Mouse (Mus musculus) neutrophil, adult 5-6 weeks (primary cell): ENCODE measurements around the gene Tsen34. TPM values are rescaled to one million over a fixed set of nuclear protein-coding genes. Genes with fewer than 3 reads are reported as not detected.
"Not testable (repeated sequence)": the region's sequence is repeated elsewhere in the genome, so short reads cannot be mapped to it uniquely, and the experiment has no call there.

Experiments used
- ATAC-seq: fragments of 151-379, 151-347 bp; 2 replicates; pipeline ENCODE4 v1.8.0; 2017; ENCODE audit warnings: mild to moderate bottlenecking, moderate TSS enrichment; ENCODE audit not compliant: insufficient number of reproducible peaks, poor library complexity, low FRiP score, severe bottlenecking; ENCODE audit errors: extremely low read depth
- total RNA-seq: library from RNA; stranded (forward); fragments of 200-1000 nt; gene quantifications from 2 replicates; pipeline ENCODE4 v1.2.3, GENCODE M21; 2017

Tsen34 gene
- total RNA-seq, 1 experiment from 2014 or later: 26.5 TPM

DNA sequence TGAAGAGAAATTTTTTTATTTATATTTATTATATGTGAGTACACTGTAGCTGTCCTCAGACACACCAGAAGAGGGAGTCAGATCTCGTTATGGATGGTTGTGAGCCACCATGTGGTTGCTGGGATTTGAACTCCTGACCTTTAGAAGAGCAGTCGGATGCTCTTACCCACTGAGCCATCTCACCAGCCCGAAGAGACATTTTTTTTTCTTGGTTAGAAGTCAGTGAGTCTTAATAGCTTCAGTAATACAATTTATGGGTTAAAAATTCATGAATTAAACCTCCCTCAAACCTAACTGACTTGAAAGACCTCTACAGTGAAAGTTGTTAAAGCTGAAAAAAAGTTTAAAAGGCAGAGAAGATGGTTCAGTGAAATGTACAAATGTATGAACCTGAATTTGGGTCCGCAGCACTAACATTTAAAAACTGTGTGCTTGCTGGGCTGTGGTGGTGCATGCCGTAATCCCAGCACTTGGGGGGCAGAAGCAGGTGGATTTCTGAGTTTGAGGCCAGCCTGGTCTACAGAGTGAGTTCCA, 15.9 kb downstream of the Tsen34 start:
- not testable (repeated sequence) for ATAC-seq

GRCm38 (mm10) chr7:3709000-3709399, 16.3 kb downstream of the Tsen34 start:
- no peak for ATAC-seq

DNA sequence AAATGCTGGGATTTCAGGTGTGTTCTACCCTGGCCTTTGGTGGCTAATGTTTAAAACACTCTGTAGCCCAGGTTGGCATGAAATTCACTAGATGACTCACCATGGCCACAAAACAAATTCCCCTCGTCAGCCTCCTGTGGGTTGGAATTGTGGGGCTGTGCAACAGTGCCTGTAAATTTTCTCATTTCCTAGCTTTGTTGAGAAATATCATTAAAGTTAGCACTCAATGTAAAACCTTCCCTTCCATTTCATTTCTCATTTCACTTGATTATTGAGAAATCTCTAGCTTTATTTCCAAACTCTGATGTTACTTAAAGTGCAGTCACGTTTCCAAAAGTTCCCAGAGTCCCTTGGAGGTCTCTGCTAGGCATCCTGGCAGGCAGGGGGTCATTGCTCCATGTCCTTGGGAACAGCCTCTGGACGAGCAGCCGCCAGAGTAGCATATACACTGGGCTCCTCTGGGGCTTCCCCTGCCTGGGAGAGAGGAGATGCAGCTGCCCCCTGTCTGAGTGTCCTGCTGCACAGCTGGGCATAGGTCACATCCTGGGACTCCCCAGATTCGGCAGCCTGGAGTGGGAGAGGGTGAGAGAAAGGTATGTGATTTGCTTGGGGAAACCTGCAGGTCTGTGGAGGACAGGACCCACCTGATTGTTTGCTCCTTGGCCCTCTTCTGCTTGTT, 19.7 kb downstream of the Tsen34 start:
- no peak for ATAC-seq

- no peak for ATAC-seq
Measured at GRCm38 (mm10) chr7:3715249-3715648, 22.6 kb downstream of the Tsen34 start.

DNA sequence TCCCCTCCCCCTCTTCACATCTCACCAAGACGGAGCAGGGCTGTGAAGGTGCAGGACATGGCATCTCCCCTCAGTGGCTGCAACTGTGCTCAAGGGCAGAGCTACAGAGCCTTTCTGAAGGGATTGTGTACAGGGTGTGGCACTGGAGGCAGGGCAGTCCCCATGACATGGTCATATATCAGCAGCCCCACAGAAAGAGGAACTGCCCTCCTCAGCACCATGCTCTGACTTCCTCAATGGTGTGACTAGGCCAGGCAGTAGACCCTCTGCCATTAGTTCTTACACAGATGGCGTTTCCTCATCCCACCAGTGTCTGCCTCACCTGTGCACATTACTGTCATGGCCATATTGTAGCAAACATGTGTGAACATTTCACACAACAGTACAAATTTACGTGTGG, 27.6 kb downstream of the Tsen34 start, which contains the start of gene Pirb:
Gene Pirb, minus strand, starts transcription at position 124 of the 400 bp plus-strand sequence.
- ATAC-seq: peak; percentile 63; the same call in 1 of the 2 replicates

- ATAC-seq: peak; percentile 64
Measured at GRCm38 (mm10) chr7:3725459-3725858, 32.8 kb downstream of the Tsen34 start.

DNA sequence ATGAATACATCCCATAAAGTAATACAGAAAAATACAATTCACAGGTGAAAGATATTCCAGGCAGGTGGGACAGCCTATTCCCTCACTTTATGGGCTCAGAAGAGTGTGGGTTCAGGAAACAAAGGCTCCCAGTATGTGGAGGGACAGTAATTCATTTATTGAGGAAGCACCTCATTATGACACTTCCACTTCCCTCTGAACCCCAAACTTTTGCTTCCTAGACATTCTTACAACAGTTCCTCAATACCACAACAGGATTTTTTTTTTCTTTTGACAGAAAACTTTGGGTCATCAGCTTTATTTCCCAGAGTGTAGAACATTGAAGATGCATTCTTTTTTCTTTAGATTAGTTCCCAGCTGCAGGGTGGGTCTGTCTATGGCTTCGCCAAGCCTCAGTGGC, 40.0 kb downstream of the Tsen34 start:
- ATAC-seq: not testable (repeated sequence)

Other genes starting within 250 kb of the Tsen34 start
- 50.3 and 60.8 TPM in 2 replicates for gene Tarm1, start 190.2 kb upstream of the Tsen34 start, total RNA-seq
- gene Oscar, start 76.7 kb upstream of the Tsen34 start, total RNA-seq: not detected in 2 replicates
- 171 TPM in 2 replicates for gene Ndufa3, start 75.5 kb upstream of the Tsen34 start, total RNA-seq
- gene Tfpt, start 62.9 kb upstream of the Tsen34 start, total RNA-seq: 28.5 and 53.9 TPM in 2 replicates
- gene Prpf31, start 62.9 kb upstream of the Tsen34 start, total RNA-seq: 34.4 and 49.0 TPM in 2 replicates
- gene Cnot3, start 47.6 kb upstream of the Tsen34 start, total RNA-seq: 55.9 TPM in 2 replicates
- gene Leng1, start 27.0 kb upstream of the Tsen34 start, total RNA-seq: 11.9 and 12.8 TPM in 2 replicates
- gene Tmc4, start 15.3 kb upstream of the Tsen34 start, total RNA-seq: 51.9 and 60.2 TPM in 2 replicates
- gene Mboat7, start 660 bp downstream of the Tsen34 start, total RNA-seq: 87.5 and 100 TPM in 2 replicates
- gene Rps9, start 11.1 kb downstream of the Tsen34 start, total RNA-seq: 1,508 and 1,604 TPM in 2 replicates
- gene Pirb, start 27.5 kb downstream of the Tsen34 start, total RNA-seq: 406 and 418 TPM in 2 replicates
- gene Gm15448, start 132.8 kb downstream of the Tsen34 start, total RNA-seq: 36.3 and 41.7 TPM in 2 replicates
- gene Pira2, start 152.2 kb downstream of the Tsen34 start, total RNA-seq: 85.7 and 94.4 TPM in 2 replicates
- 94.9 and 100 TPM in 2 replicates for gene Gm14548, start 205.3 kb downstream of the Tsen34 start, total RNA-seq
- gene Lilra6, start 222.6 kb downstream of the Tsen34 start, total RNA-seq: 145 and 154 TPM in 2 replicates